Mouse (Mus musculus) small intestine, adult 2 months (tissue): ENCODE measurements around the gene Isoc2a.

ENCODE experiments used
- CTCF ChIP-seq: fragments of 200-500 bp; IDR thresholded peaks from 2 replicates; pipeline ENCODE4 v1.5.1; 2012; ENCODE audit warnings: low read depth, mild to moderate bottlenecking, control low read depth, inconsistent platforms, low read length, moderate library complexity, mixed read lengths; ENCODE audit not compliant: insufficient replicate concordance, insufficient read length; ENCODE audit errors: extremely low read depth
- POLR2A ChIP-seq: fragments of 200-500 bp; IDR thresholded peaks from 2 replicates; pipeline ENCODE4 v1.6.1; 2012; ENCODE audit warnings: low read depth, mild to moderate bottlenecking, control low read depth, inconsistent platforms, low read length, moderate library complexity

DNA sequence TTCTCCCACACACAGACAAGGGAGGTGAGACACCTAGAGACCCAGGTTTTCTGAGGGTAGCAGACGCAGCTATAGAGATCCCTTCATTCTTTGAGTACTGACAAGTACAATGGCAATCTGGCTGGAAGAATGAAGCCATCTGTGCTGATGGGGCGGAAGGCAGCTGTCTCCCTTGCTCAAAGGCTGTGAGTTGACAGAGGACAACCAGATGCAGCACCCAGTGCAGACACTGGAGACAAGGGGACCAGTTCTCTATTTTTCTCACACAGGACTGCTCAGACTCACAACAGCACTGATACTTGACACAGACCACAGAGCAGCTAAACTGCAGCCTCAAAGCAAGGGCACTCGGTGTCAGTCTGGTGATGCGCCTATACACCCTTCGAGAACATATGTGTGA is 34.9 kb upstream of the Isoc2a start:
- no peak for TF ChIP-seq CTCF
- TF ChIP-seq POLR2A: no peak
